In the genomic region with DNA sequence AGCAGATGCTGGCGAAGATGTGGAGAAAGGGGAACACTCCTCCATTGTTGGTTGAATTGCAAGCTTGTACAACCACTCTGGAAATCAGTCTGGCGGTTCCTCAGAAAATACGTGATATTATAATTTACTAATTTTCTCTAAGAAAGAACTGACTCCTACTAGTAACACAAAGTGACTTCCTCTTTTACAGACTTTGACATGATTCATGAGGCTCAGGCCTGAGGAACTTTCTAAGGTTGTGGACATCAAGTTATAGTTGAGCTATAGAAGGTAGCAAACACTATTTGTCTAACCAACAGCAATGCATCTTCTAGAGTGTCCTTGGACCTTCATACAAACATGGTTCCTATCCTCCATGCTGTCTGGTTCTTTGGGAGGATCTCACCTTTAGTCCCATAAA, we compare ENCODE assay signal across 15 mouse cellular contexts.
"Had no signal": no experiment of that assay in that cellular context is flagged by ENCODE, and none has a peak within 500 bp of the region (broad histone marks: within the 10 kb centered on the region; RNA-seq: fewer than 3 reads in every experiment).

No protein-coding gene starts in this region.

- H3K9ac ChIP-seq: neural tube, embryonic 12.5 days; neural tube, embryonic 13.5 days; neural tube, embryonic 15.5 days; stomach, embryonic 15.5 days had no signal

- H3K27ac ChIP-seq: neural tube, embryonic 12.5 days; neural tube, embryonic 13.5 days; neural tube, embryonic 15.5 days; stomach, embryonic 15.5 days; stomach, postnatal 0 days had no signal

- H3K9me3 ChIP-seq: neural tube, embryonic 12.5 days; neural tube, embryonic 13.5 days; neural tube, embryonic 15.5 days; stomach, embryonic 15.5 days had no signal

- H3K36me3 ChIP-seq: neural tube, embryonic 12.5 days; neural tube, embryonic 13.5 days; neural tube, embryonic 15.5 days; stomach, embryonic 15.5 days had no signal

- H3K4me2 ChIP-seq: neural tube, embryonic 12.5 days; neural tube, embryonic 13.5 days; neural tube, embryonic 15.5 days; stomach, embryonic 15.5 days had no signal

- H3K4me1 ChIP-seq: neural tube, embryonic 12.5 days; neural tube, embryonic 13.5 days; neural tube, embryonic 15.5 days; stomach, embryonic 15.5 days had no signal

- H3K4me3 ChIP-seq: neural tube, embryonic 12.5 days; neural tube, embryonic 13.5 days; neural tube, embryonic 15.5 days; stomach, embryonic 15.5 days had no signal

- DNase-seq: right cerebral cortex, adult 18-20 months; right cerebral cortex, postnatal 14 days; right cerebral cortex, postnatal 25 days; right cerebral cortex, postnatal 4 days; spleen, adult 18-20 months; thymus, adult 18-20 months; thymus, adult 2 months; thymus, postnatal 14 days; thymus, postnatal 36 days; thymus, postnatal 4 days had no signal

- H3K27me3 ChIP-seq: neural tube, embryonic 12.5 days; neural tube, embryonic 13.5 days; neural tube, embryonic 15.5 days; stomach, embryonic 15.5 days had no signal
